Mouse (Mus musculus): ENCODE measurements around the gene Tspan5. TPM values are rescaled to one million over a fixed set of nuclear protein-coding genes. Genes with fewer than 3 reads are reported as not detected.

The Tspan5 gene
- total RNA-seq, 2 experiments from 2014 or later = 191 to 200 TPM

- intact Hi-C loops (cut with DNase I) = loop anchor here (10.0 kb wide), 3 partner anchors 261 to 341 kb away; no protein-coding TSS in a partner anchor
- DNase-seq = peak; percentile 71
These were observed 164.3 kb downstream of the Tspan5 start for GRCm38 (mm10) chr3:138906112-138906880.

- intact Hi-C loops (cut with DNase I) = loop anchor here (10.0 kb wide), 3 partner anchors 265 to 345 kb away; no protein-coding TSS in a partner anchor
These were observed 167.3 kb downstream of the Tspan5 start for GRCm38 (mm10) chr3:138909313-138909712.

GRCm38 (mm10) chr3:138912504-138912903, 170.5 kb downstream of the Tspan5 start:
- intact Hi-C loops (cut with DNase I) = no loop called here
- DNase-seq = no peak

More at GRCm38 (mm10) chr3:138909313-138909712, 167.3 kb downstream of the Tspan5 start:
- DNase-seq = no peak

- DNase-seq = no peak
- intact Hi-C loops (cut with DNase I) = no loop called here
These were observed 172.8 kb downstream of the Tspan5 start for GRCm38 (mm10) chr3:138914626-138915288.

GRCm38 (mm10) chr3:138916591-138916990, 174.6 kb downstream of the Tspan5 start:
- no peak for DNase-seq
- intact Hi-C loops (cut with DNase I) = no loop called here

GRCm38 (mm10) chr3:138917016-138917415, 175.0 kb downstream of the Tspan5 start:
- DNase-seq = no peak
- intact Hi-C loops (cut with DNase I) = no loop called here

GRCm38 (mm10) chr3:138918241-138918640, 176.2 kb downstream of the Tspan5 start:
- intact Hi-C loops (cut with DNase I) = no loop called here
- no peak for DNase-seq

- DNase-seq = no peak
- intact Hi-C loops (cut with DNase I) = no loop called here
These were observed 184.2 kb downstream of the Tspan5 start for GRCm38 (mm10) chr3:138926161-138926560.

GRCm38 (mm10) chr3:138927437-138927836, 185.4 kb downstream of the Tspan5 start:
- DNase-seq = no peak
- intact Hi-C loops (cut with DNase I) = no loop called here

- intact Hi-C loops (cut with DNase I) = no loop called here
- no peak for DNase-seq
These were observed 194.8 kb downstream of the Tspan5 start for GRCm38 (mm10) chr3:138936780-138937179.

GRCm38 (mm10) chr3:138937241-138937640, 195.2 kb downstream of the Tspan5 start:
- intact Hi-C loops (cut with DNase I) = no loop called here
- DNase-seq = no peak

GRCm38 (mm10) chr3:138941604-138942003, 199.6 kb downstream of the Tspan5 start:
- no peak for DNase-seq
- intact Hi-C loops (cut with DNase I) = no loop called here

GRCm38 (mm10) chr3:138945516-138945915, 203.5 kb downstream of the Tspan5 start:
- intact Hi-C loops (cut with DNase I) = no loop called here
- DNase-seq = no peak

GRCm38 (mm10) chr3:138949081-138949480, 207.1 kb downstream of the Tspan5 start:
- intact Hi-C loops (cut with DNase I) = no loop called here
- DNase-seq = no peak

- DNase-seq = no peak
- intact Hi-C loops (cut with DNase I) = no loop called here
These were observed 213.2 kb downstream of the Tspan5 start for GRCm38 (mm10) chr3:138955220-138955619.

Other genes with a start within 250 kb of the Tspan5 start
- gene Eif4e, start 216.0 kb upstream of the Tspan5 start, total RNA-seq (2021) = 100 to 1,000 TPM; 174 to 192 TPM